Mouse (Mus musculus) small intestine, adult 2 months (tissue): Measurements from ENCODE around the gene Npm3. TPM values are rescaled to one million over a fixed set of nuclear protein-coding genes. Genes with fewer than 3 reads are reported as not detected.

Experiments
- H3K27ac ChIP-seq: fragments of 200-500 bp; 2 replicates; pipeline ENCODE4 v1.5.1; 2012; ENCODE audit warnings: low read depth, low read length, control low read depth, inconsistent platforms; ENCODE audit not compliant: insufficient read depth
- H3K27me3 ChIP-seq: fragments of 200-500 bp; 2 replicates; pipeline ENCODE4 v1.6.1; 2012; ENCODE audit warnings: mild to moderate bottlenecking, moderate library complexity, low read length, inconsistent platforms; ENCODE audit not compliant: control insufficient read depth, insufficient read depth
- H3K36me3 ChIP-seq: fragments of 200-500 bp; 2 replicates; pipeline ENCODE4 v1.6.1; 2012; ENCODE audit warnings: mild to moderate bottlenecking, low read length, control low read depth, inconsistent platforms; ENCODE audit not compliant: control insufficient read depth, insufficient read depth
- H3K4me1 ChIP-seq: fragments of 200-500 bp; 2 replicates; pipeline ENCODE4 v1.6.1; 2012; ENCODE audit warnings: low read length, inconsistent platforms, mixed read lengths; ENCODE audit not compliant: control insufficient read depth, insufficient read depth, insufficient read length
- H3K4me3 ChIP-seq: fragments of 200-500 bp; 2 replicates; pipeline ENCODE4 v1.5.1; 2012; ENCODE audit warnings: low read depth, mild to moderate bottlenecking, control low read depth, inconsistent platforms, low read length, moderate library complexity
- CTCF ChIP-seq: fragments of 200-500 bp; IDR thresholded peaks from 2 replicates; pipeline ENCODE4 v1.5.1; 2012; ENCODE audit warnings: low read depth, mild to moderate bottlenecking, control low read depth, inconsistent platforms, low read length, moderate library complexity, mixed read lengths; ENCODE audit not compliant: insufficient replicate concordance, insufficient read length; ENCODE audit errors: extremely low read depth
- POLR2A ChIP-seq: fragments of 200-500 bp; IDR thresholded peaks from 2 replicates; pipeline ENCODE4 v1.6.1; 2012; ENCODE audit warnings: low read depth, mild to moderate bottlenecking, control low read depth, inconsistent platforms, low read length, moderate library complexity
- WGBS: fragments of 180-500 bp; shearing (Covaris S2); methylation state at CpG from one replicate; pipeline ENCODE4 v1.1.7; 2018; 5-methylcytosine and 5-hydroxymethylcytosine counted together
- polyA plus RNA-seq: library from polyadenylated mRNA; depleted of rRNA; stranded (reverse); fragments of >200 nt; gene quantifications from 2 replicates; pipeline ENCODE4 v1.2.3, GENCODE M21; 2012

Npm3 gene
- polyA plus RNA-seq, 1 experiment = 24.5 TPM

GRCm38 (mm10) chr19:45746153-45747020 lies 3.0 kb downstream of the Npm3 start:
- TF ChIP-seq CTCF = peak; percentile 94; the same call in 1 of the 2 replicates
- no peak for TF ChIP-seq POLR2A
- WGBS = 12% methylated on average over 29 of the region's 29 CpGs
- H3K4me3 ChIP-seq = peak overlapping the region; percentile 7; the same call in 1 of the 2 replicates
- no peak overlapping the region for H3K27ac ChIP-seq
- peaks cover 16% of the 10 kb centered on the region for H3K4me1 ChIP-seq
- peaks cover 42% of the 10 kb centered on the region for H3K27me3 ChIP-seq
- peaks cover 2% of the 10 kb centered on the region; the same call in 1 of the 2 replicates for H3K36me3 ChIP-seq

- Histone ChIP-seq H3K4me1 (peaks cover 16% of the 10 kb centered on the region), H3K27me3 (peaks cover 50% of the 10 kb centered on the region), H3K4me3 (no peak overlapping the region), H3K36me3 (no peaks in the 10 kb centered on the region; the same call in 1 of the 2 replicates), H3K27ac (no peak overlapping the region)
- TF ChIP-seq POLR2A (no peak), CTCF (no peak)
- WGBS = 8% methylated on average over 32 of the region's 32 CpGs
Observed at GRCm38 (mm10) chr19:45745344-45746152, 3.8 kb downstream of the Npm3 start.

- Histone ChIP-seq H3K27me3 (peaks cover 65% of the 10 kb centered on the region), H3K4me3 (no peak overlapping the region), H3K36me3 (no peaks in the 10 kb centered on the region), H3K27ac (no peak overlapping the region), H3K4me1 (peaks cover 14% of the 10 kb centered on the region)
- no peak for TF ChIP-seq POLR2A
- no peak for TF ChIP-seq CTCF
- 44% methylated on average over 7 of the region's 7 CpGs for WGBS
Observed at GRCm38 (mm10) chr19:45743619-45744018, 5.8 kb downstream of the Npm3 start.

GRCm38 (mm10) chr19:45742984-45743575 lies 6.3 kb downstream of the Npm3 start:
- no peak overlapping the region for H3K27ac ChIP-seq
- TF ChIP-seq POLR2A (no peak), CTCF (no peak)
- peaks cover 70% of the 10 kb centered on the region for H3K27me3 ChIP-seq
- H3K4me1 ChIP-seq = peaks cover 9% of the 10 kb centered on the region
- no peaks in the 10 kb centered on the region for H3K36me3 ChIP-seq
- WGBS = 10% methylated on average over 24 of the region's 44 CpGs
- no peak overlapping the region for H3K4me3 ChIP-seq

GRCm38 (mm10) chr19:45742218-45742983 lies 7.0 kb downstream of the Npm3 start, which contains the start of gene Fgf8:
Gene Fgf8, minus strand, starts transcription at chr19:45742915.
- no peak for TF ChIP-seq POLR2A
- Histone ChIP-seq H3K36me3 (no peaks in the 10 kb centered on the region), H3K4me1 (peaks cover 9% of the 10 kb centered on the region), H3K27ac (no peak within 1 kb of the TSS), H3K4me3 (peak within 1 kb of the TSS; percentile 38), H3K27me3 (peaks cover 77% of the 10 kb centered on the region)
- 2% methylated on average over 56 of the region's 68 CpGs for WGBS

GRCm38 (mm10) chr19:45741431-45742217 lies 7.8 kb downstream of the Npm3 start:
- Histone ChIP-seq H3K36me3 (no peaks in the 10 kb centered on the region), H3K27me3 (peaks cover 85% of the 10 kb centered on the region), H3K4me3 (no peak overlapping the region), H3K27ac (no peak overlapping the region), H3K4me1 (peaks cover 16% of the 10 kb centered on the region)
- TF ChIP-seq POLR2A = no peak
- TF ChIP-seq CTCF = no peak
- 3% methylated on average over 45 of the region's 45 CpGs for WGBS
